8 mouse cellular contexts compared by ENCODE assay signal in the genomic region with DNA sequence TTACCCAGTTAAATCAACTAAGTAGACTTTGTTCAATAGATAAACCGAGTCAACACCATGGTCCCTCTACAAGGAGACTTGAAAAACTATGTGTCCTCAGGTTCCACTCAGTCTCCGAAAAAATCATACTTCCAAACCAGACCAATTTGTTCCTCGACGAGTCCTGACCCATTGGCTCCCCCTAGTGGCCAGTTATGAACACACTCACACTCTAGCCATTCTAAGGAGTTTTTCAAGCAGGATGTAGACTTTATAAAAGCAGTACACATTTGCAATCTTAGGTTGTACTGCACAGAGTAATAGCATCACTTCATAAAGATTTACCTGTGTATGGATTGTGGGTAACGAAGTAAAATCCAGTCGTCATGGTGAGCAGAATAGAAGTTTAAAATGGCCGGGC.
DNase-seq lines count a peak whose midpoint lies in the region; ATAC-seq and TF ChIP-seq lines count a peak whose summit lies in the region.
"Had no signal": no experiment of that assay in that cellular context is flagged by ENCODE, and none has a peak within 500 bp of the region (broad histone marks: within the 10 kb centered on the region; RNA-seq: fewer than 3 reads in every experiment).

No protein-coding gene starts in this region.

- no peaks in the 10 kb centered on the region for H3K79me3 ChIP-seq in C2C12 (ENCODE audit: low read depth)

- no peak overlapping the region for H3K4me3 ChIP-seq in C2C12 (ENCODE audit: insufficient read depth, poor library complexity, severe bottlenecking)
- no peak overlapping the region for H3K4me3 ChIP-seq in lung, embryonic 14.5 days (ENCODE audit: low read depth, low read length)
- H3K4me3 ChIP-seq: limb, embryonic 12.5 days had no signal

- H3K4me2 ChIP-seq in lung, embryonic 14.5 days: no peak overlapping the region
- H3K4me2 ChIP-seq: limb, embryonic 12.5 days had no signal

- no peaks in the 10 kb centered on the region for H3K36me3 ChIP-seq in C2C12 (ENCODE audit: control insufficient read depth, insufficient read depth)
- no peaks in the 10 kb centered on the region for H3K36me3 ChIP-seq in lung, embryonic 14.5 days (ENCODE audit: insufficient read depth)
- H3K36me3 ChIP-seq: limb, embryonic 12.5 days had no signal

- no peak overlapping the region for H3K27ac ChIP-seq in lung, embryonic 14.5 days (ENCODE audit: low read depth)
- H3K27ac ChIP-seq: limb, embryonic 12.5 days had no signal

- peak; percentile 17 for DNase-seq in 3134 (ENCODE audit: extremely low read depth, insufficient read length, low spot score)
- DNase-seq in c-Kit-negative CD71-positive TER-119-positive erythroid progenitor cells, embryonic 14.5 days (ENCODE audit: low read depth, low spot score): peak; percentile 36
- peak; percentile 80 for DNase-seq in forelimb bud, embryonic 11.5 days (ENCODE audit: low read depth, low spot score)
- DNase-seq in kidney, postnatal 25 days: peak; percentile 71 to 88
- DNase-seq in lung, embryonic 14.5 days: peak; percentile 93
- peak; percentile 40 for DNase-seq in right cerebral cortex, postnatal 25 days

- WGBS in lung, embryonic 14.5 days: 20% methylated on average over 7 of the region's 7 CpGs

- H3K9ac ChIP-seq in lung, embryonic 14.5 days: no peak overlapping the region
- H3K9ac ChIP-seq: limb, embryonic 12.5 days had no signal

- H3K9me3 ChIP-seq in lung, embryonic 14.5 days (ENCODE audit: low read depth, low read length): no peaks in the 10 kb centered on the region
- H3K9me3 ChIP-seq: limb, embryonic 12.5 days had no signal

- no peaks in the 10 kb centered on the region for H3K27me3 ChIP-seq in C2C12 (ENCODE audit: control insufficient read depth, insufficient read depth, insufficient read length)
- H3K27me3 ChIP-seq in lung, embryonic 14.5 days (ENCODE audit: insufficient read depth, low read length): no peaks in the 10 kb centered on the region; the same call in 1 of the 2 replicates

- H3ac ChIP-seq in C2C12 (ENCODE audit: control insufficient read depth, insufficient read length, low read depth): no peak overlapping the region

- TF ChIP-seq CTCF in C2C12 (IDR thresholded peaks at IDR 0.05; ENCODE audit: control insufficient read depth, insufficient read depth, insufficient read length): peak; percentile 44
- TF ChIP-seq CTCF in lung, embryonic 14.5 days (IDR thresholded peaks at IDR 0.05; ENCODE audit: low read depth): peak; percentile 94

- no peaks in the 10 kb centered on the region for H3K79me2 ChIP-seq in C2C12 (ENCODE audit: control insufficient read depth, insufficient read depth)

- peak; percentile 54; the same call in 1 of the 2 replicates for ATAC-seq in lung, embryonic 14.5 days (ENCODE audit: insufficient read depth)

- H3K4me1 ChIP-seq in lung, embryonic 14.5 days (ENCODE audit: insufficient read depth): peaks cover 1% of the 10 kb centered on the region; the same call in 1 of the 2 replicates
- H3K4me1 ChIP-seq: limb, embryonic 12.5 days had no signal

TF ChIP-seq in C2C12, 6 proteins besides CTCF, POLR2A, EP300 and RAD21:
- TF ChIP-seq CEBPB (IDR thresholded peaks at IDR 0.05; ENCODE audit: low read depth) (no peak), MYOG (IDR thresholded peaks at IDR 0.05; ENCODE audit: control insufficient read depth, extremely low read depth, insufficient read length) (no peak), FOSL1 (IDR thresholded peaks at IDR 0.05; ENCODE audit: insufficient read depth, low read length, poor library complexity, severe bottlenecking) (no peak), MAX (IDR thresholded peaks at IDR 0.05) (no peak), USF1 (IDR thresholded peaks at IDR 0.05; ENCODE audit: low read depth) (no peak), MYOD1 (IDR thresholded peaks at IDR 0.05; ENCODE audit: control insufficient read depth, insufficient read length, low read depth) (no peak)

Comparison
In these comparisons a context has a peak if more than half of its experiments do, and no peak if none do; other contexts are left out.
1. DNase-seq: peak in every context shown above with its lines; median percentile 93 in lung, embryonic 14.5 days; 80 in forelimb bud, embryonic 11.5 days; 80 in kidney, postnatal 25 days; 40 in right cerebral cortex, postnatal 25 days; 36 in c-Kit-negative CD71-positive TER-119-positive erythroid progenitor cells, embryonic 14.5 days; 17 in 3134.